ENCODE assay signal across 8 mouse cellular contexts in the genomic region with DNA sequence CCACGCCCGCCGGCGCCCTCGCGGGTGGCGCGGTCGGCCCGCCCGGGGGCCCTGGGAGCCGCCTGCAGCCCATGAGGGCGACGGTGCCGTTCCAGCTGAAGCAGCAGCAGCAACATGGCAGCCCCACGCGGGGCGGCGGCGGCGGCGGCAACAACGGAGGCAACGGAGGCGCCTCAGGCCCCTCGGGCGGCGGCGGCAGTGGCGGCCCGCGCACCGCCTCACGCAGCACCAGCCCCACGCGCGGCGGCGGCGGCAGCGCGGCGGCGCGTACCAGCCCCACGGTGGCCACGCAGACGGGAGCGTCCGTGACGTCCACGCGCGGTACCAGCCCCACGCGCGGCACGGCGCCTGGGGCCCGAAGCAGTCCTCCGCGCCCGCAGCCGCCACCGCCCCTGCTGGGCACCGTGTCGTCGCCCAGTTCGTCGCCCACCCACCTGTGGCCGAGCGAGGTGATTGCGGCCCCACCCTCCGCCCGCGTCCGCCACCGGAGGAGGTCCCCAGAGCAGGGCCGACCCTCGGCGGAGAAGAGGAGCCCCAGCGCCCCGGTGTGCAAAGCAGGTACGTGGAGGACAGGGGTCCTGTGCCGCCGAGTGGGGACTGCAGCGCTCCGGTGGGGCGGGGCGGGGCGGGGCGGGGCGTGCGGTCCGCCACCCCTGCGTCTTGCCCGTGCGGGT. TPM values are rescaled to one million over a fixed set of nuclear protein-coding genes. Genes with fewer than 3 reads are reported as not detected.
DNase-seq lines count a peak whose midpoint lies in the region; ATAC-seq and TF ChIP-seq lines count a peak whose summit lies in the region.

No protein-coding gene starts in this region.

- no peak for TF ChIP-seq CTCF in CH12.LX (conservative IDR thresholded peaks at IDR 0.05 in 1 of 2, IDR thresholded peaks at IDR 0.05 in 1 of 2; ENCODE audit: low read depth in 2 of 2, low read length in 2 of 2)
- TF ChIP-seq CTCF in bone marrow macrophage, adult 2 months (IDR thresholded peaks at IDR 0.05; ENCODE audit: low read depth, low read length) = no peak
- no peak for TF ChIP-seq CTCF in olfactory bulb, adult 2 months (IDR thresholded peaks at IDR 0.05; ENCODE audit: insufficient read depth, low read depth, low read length)

- peak overlapping the region; percentile 53 for H3K27ac ChIP-seq in CH12.LX (ENCODE audit: insufficient read depth, low read depth)
- peak overlapping the region; percentile 84 for H3K27ac ChIP-seq in bone marrow macrophage, adult 2 months (ENCODE audit: insufficient read depth, low read depth, low read length)
- peak overlapping the region; percentile 92 for H3K27ac ChIP-seq in heart, embryonic 13.5 days (replicated peaks)
- H3K27ac ChIP-seq in liver, embryonic 16.5 days (ENCODE audit: low read length) = peak overlapping the region; percentile 86
- peak overlapping the region; percentile 91 for H3K27ac ChIP-seq in olfactory bulb, adult 2 months (ENCODE audit: insufficient read depth, low read depth, low read length)

- TF ChIP-seq POLR2A in CH12.LX (IDR thresholded peaks at IDR 0.05; ENCODE audit: low read depth, low read length) = no peak
- TF ChIP-seq POLR2A in bone marrow macrophage, adult 2 months (IDR thresholded peaks at IDR 0.05; ENCODE audit: borderline replicate concordance, low read depth, low read length) = no peak
- no peak; the same call in 1 of the 2 replicates for TF ChIP-seq POLR2A in olfactory bulb, adult 2 months (IDR thresholded peaks at IDR 0.05; ENCODE audit: insufficient read depth, low read depth, low read length)

- ATAC-seq in heart, embryonic 13.5 days (ENCODE audit: extremely low read depth, insufficient number of reproducible peaks, low FRiP score, low TSS enrichment) = peak; percentile 59
- ATAC-seq in liver, embryonic 16.5 days (ENCODE audit: low read depth) = peak; percentile 43

- DNase-seq in CH12.LX (ENCODE audit: extremely low read depth) = no peak
- peak; percentile 69 to 73 for DNase-seq in layer of hippocampus, adult 18-20 months (ENCODE audit: low spot score in 2 of 2)
- peak; percentile 44 to 51 for DNase-seq in thymus, postnatal 10 days (ENCODE audit: low spot score in 2 of 2)

- no peak for TF ChIP-seq RAD21 in CH12.LX (IDR thresholded peaks at IDR 0.05; ENCODE audit: low read depth, low read length)

- H3K79me2 ChIP-seq in CH12.LX (replicated peaks; ENCODE audit: control insufficient read depth, extremely low read depth, insufficient read depth, poor library complexity, severe bottlenecking) = peaks cover 8% of the 10 kb centered on the region; the same call in 1 of the 2 replicates

- dilution Hi-C loops in CH12.LX (cut with MboI; ENCODE audit: extremely low pct_ligation_motif_present, extremely low pct_unique_long_range_greater_than_20kb, low sequenced_read_pairs) = no loop called here

- H3K4me2 ChIP-seq in CH12.LX (ENCODE audit: insufficient read depth, low read depth, poor library complexity, severe bottlenecking) = peak overlapping the region; percentile 92; the same call in 1 of the 2 replicates
- H3K4me2 ChIP-seq in heart, embryonic 13.5 days = peak overlapping the region; percentile 79
- H3K4me2 ChIP-seq in liver, embryonic 16.5 days (ENCODE audit: low read depth, low read length) = peak overlapping the region; percentile 99

- H3K4me3 ChIP-seq in CH12.LX (replicated peaks in 1 of 3; ENCODE audit: low read depth in 2 of 3, low read length in 2 of 3, poor library complexity in 1 of 3) = peak overlapping the region; percentile 69 to 93 (median 89)
- H3K4me3 ChIP-seq in bone marrow macrophage, adult 2 months (ENCODE audit: insufficient read depth, low read length) = peak overlapping the region; percentile 95
- H3K4me3 ChIP-seq in erythroblast, embryonic 14.5 days (replicated peaks) = peak overlapping the region; percentile 94
- H3K4me3 ChIP-seq in heart, embryonic 13.5 days = peak overlapping the region; percentile 99
- peak overlapping the region; percentile 93 for H3K4me3 ChIP-seq in liver, embryonic 16.5 days (ENCODE audit: low read depth, low read length)
- H3K4me3 ChIP-seq in olfactory bulb, adult 2 months (ENCODE audit: insufficient read depth, low read depth, low read length) = peak overlapping the region; percentile 90

- H3K36me3 ChIP-seq in CH12.LX (replicated peaks in 1 of 2; ENCODE audit: control insufficient read depth in 1 of 2, insufficient read depth in 1 of 2, low read length in 1 of 2) = no peaks in the 10 kb centered on the region
- H3K36me3 ChIP-seq in erythroblast, embryonic 14.5 days (ENCODE audit: control insufficient read depth) = no peaks in the 10 kb centered on the region
- no peaks in the 10 kb centered on the region for H3K36me3 ChIP-seq in heart, embryonic 13.5 days
- H3K36me3 ChIP-seq in liver, embryonic 16.5 days (ENCODE audit: control insufficient read depth, insufficient read depth) = no peaks in the 10 kb centered on the region

- peak overlapping the region; percentile 88 for H3K9ac ChIP-seq in CH12.LX (ENCODE audit: insufficient read depth, low read depth)
- H3K9ac ChIP-seq in heart, embryonic 13.5 days = peak overlapping the region; percentile 96
- H3K9ac ChIP-seq in liver, embryonic 16.5 days (ENCODE audit: low read depth, low read length) = peak overlapping the region; percentile 81

- H3K9me3 ChIP-seq in CH12.LX (replicated peaks; ENCODE audit: low read length) = no peaks in the 10 kb centered on the region
- no peaks in the 10 kb centered on the region for H3K9me3 ChIP-seq in erythroblast, embryonic 14.5 days (ENCODE audit: control insufficient read depth, low read length)
- H3K9me3 ChIP-seq in heart, embryonic 13.5 days = no peaks in the 10 kb centered on the region
- H3K9me3 ChIP-seq in liver, embryonic 16.5 days (replicated peaks; ENCODE audit: control insufficient read depth, low read length) = no peaks in the 10 kb centered on the region

- under 1% methylated on average over 70 of the region's 98 CpGs for WGBS in heart, embryonic 13.5 days
- WGBS in liver, embryonic 16.5 days (ENCODE audit: insufficient replicate concordance) = under 1% methylated on average over 66 of the region's 98 CpGs
- under 1% methylated on average over 97 of the region's 98 CpGs for WGBS in olfactory bulb, adult 2 months

- peaks cover 4 to 44% of the 10 kb centered on the region in 2 experiments; a peak in 2 of 4 replicates for H3K4me1 ChIP-seq in CH12.LX (ENCODE audit: control insufficient read depth in 1 of 2, insufficient read depth in 2 of 2)
- peaks cover 22% of the 10 kb centered on the region for H3K4me1 ChIP-seq in bone marrow macrophage, adult 2 months (ENCODE audit: control insufficient read depth, insufficient read depth, low read length)
- peaks cover 42% of the 10 kb centered on the region for H3K4me1 ChIP-seq in erythroblast, embryonic 14.5 days (ENCODE audit: control insufficient read depth)
- H3K4me1 ChIP-seq in heart, embryonic 13.5 days = peaks cover 32% of the 10 kb centered on the region
- H3K4me1 ChIP-seq in liver, embryonic 16.5 days (ENCODE audit: control insufficient read depth, low read depth, low read length) = peaks cover 29% of the 10 kb centered on the region
- 0 out of 2 replicates have a peak, but pooled peaks cover 2% of the 10 kb centered on the region for H3K4me1 ChIP-seq in olfactory bulb, adult 2 months (ENCODE audit: control insufficient read depth, insufficient read depth, low read length)

- in situ Hi-C loops in CH12.LX (cut with MboI; ENCODE audit: low pct_ligation_motif_present, low pct_unique_long_range_greater_than_20kb, low sequenced_read_pairs) = no loop called here

- TF ChIP-seq EP300 in CH12.LX (IDR thresholded peaks at IDR 0.05; ENCODE audit: low read length) = no peak

- no peaks in the 10 kb centered on the region for H3K27me3 ChIP-seq in CH12.LX (replicated peaks)
- H3K27me3 ChIP-seq in erythroblast, embryonic 14.5 days (ENCODE audit: control insufficient read depth) = no peaks in the 10 kb centered on the region
- no peaks in the 10 kb centered on the region for H3K27me3 ChIP-seq in heart, embryonic 13.5 days (replicated peaks)
- no peaks in the 10 kb centered on the region for H3K27me3 ChIP-seq in liver, embryonic 16.5 days (ENCODE audit: control insufficient read depth, insufficient read depth, low read depth, low read length)

TF ChIP-seq in CH12.LX, 34 proteins besides CTCF, POLR2A, EP300 and RAD21:
- no peak for TF ChIP-seq ZNF384 (IDR thresholded peaks at IDR 0.05; ENCODE audit: low read depth, low read length)
- TF ChIP-seq MXI1 (IDR thresholded peaks at IDR 0.05; ENCODE audit: low read depth, low read length) = no peak
- no peak for TF ChIP-seq JUND (conservative IDR thresholded peaks at IDR 0.05; ENCODE audit: low read depth, low read length)
TF ChIP-seq in CH12.LX: peak in this region for 0.

RNA-seq across cellular contexts. Expression of gene Fam117b, which starts 0.5 kb away (rescaled TPM):
- total RNA-seq in CH12.LX (2012; rRNA removed) = 5.7 and 6.4 TPM in 2 replicates
- 8.9 and 11.4 TPM in 2 replicates for total RNA-seq in CH12.LX (2014; rRNA removed)
- 8.1 and 8.8 TPM in 2 replicates for polyA plus RNA-seq in CH12.LX (2012; ENCODE audit: insufficient read length, low read depth)
- 29.2 and 31.6 TPM in 2 replicates for polyA plus RNA-seq in bone marrow macrophage, adult 2 months (2012; ENCODE audit: insufficient read depth, insufficient read length, missing spikeins)
- 0.13 and 0.19 TPM in 2 replicates for polyA plus RNA-seq in erythroblast, embryonic 14.5 days (2012)
- polyA plus RNA-seq in heart, embryonic 13.5 days (2015; fragmentation: Nextera tagmentation; extraction: Ambion mirVana) = 3.4 and 3.8 TPM in 2 replicates
- total RNA-seq in layer of hippocampus, adult 18-20 months (2021) = 10 to 100 TPM; 57.7 to 58.8 TPM
- polyA plus RNA-seq in liver, embryonic 16.5 days (2015; fragmentation: Nextera tagmentation; extraction: Ambion mirVana) = 1.0 and 1.1 TPM in 2 replicates
- polyA plus RNA-seq in olfactory bulb, adult 2 months (2012; ENCODE audit: insufficient read depth, insufficient read length, low replicate concordance, missing spikeins) = not detected in 2 replicates
